Mouse (Mus musculus) stomach, embryonic 16.5 days (tissue): ENCODE data around the gene Fndc4. TPM values are rescaled to one million over a fixed set of nuclear protein-coding genes. Genes with fewer than 3 reads are reported as not detected.

ENCODE experiments used
- ATAC-seq: fragments of 200-750 bp; cut with Nextera tagmentation; 2 replicates; pipeline ENCODE4 v1.8.0; 2017; ENCODE audit warnings: moderate number of reproducible peaks, moderate TSS enrichment; ENCODE audit not compliant: insufficient read depth, low FRiP score
- H3K27ac ChIP-seq: fragments of 300-500 bp; sonication (generic); 2 replicates; pipeline ENCODE4 v1.5.1; 2014; ENCODE audit warnings: low read length
- H3K27me3 ChIP-seq: fragments of 300-500 bp; sonication (generic); 2 replicates; pipeline ENCODE4 v1.6.1; 2014; ENCODE audit warnings: low read length, control low read depth, mixed read lengths; ENCODE audit not compliant: control insufficient read depth, insufficient read depth
- H3K36me3 ChIP-seq: fragments of 300-500 bp; sonication (generic); 2 replicates; pipeline ENCODE4 v1.6.1; 2014; ENCODE audit warnings: low read length; ENCODE audit not compliant: control insufficient read depth, insufficient read depth
- H3K4me1 ChIP-seq: fragments of 300-500 bp; sonication (generic); 2 replicates; pipeline ENCODE4 v1.6.1; 2014; ENCODE audit warnings: low read length, control low read depth, mixed read lengths; ENCODE audit not compliant: control insufficient read depth, insufficient read depth
- H3K4me2 ChIP-seq: fragments of 300-500 bp; sonication (generic); 2 replicates; pipeline ENCODE4 v1.6.1; 2014; ENCODE audit warnings: low read depth, low read length, mixed read lengths
- H3K4me3 ChIP-seq: fragments of 300-500 bp; sonication (generic); replicated peaks from 2 replicates; pipeline ENCODE4 v1.5.1; 2014; ENCODE audit warnings: mild to moderate bottlenecking, low read length
- H3K9ac ChIP-seq: fragments of 300-500 bp; sonication (generic); 2 replicates; pipeline ENCODE4 v1.6.1; 2014; ENCODE audit warnings: low read length
- H3K9me3 ChIP-seq: fragments of 300-500 bp; sonication (generic); replicated peaks from 2 replicates; pipeline ENCODE4 v1.6.1; 2016; ENCODE audit warnings: low read length, control low read depth; ENCODE audit not compliant: control insufficient read depth
- WGBS: fragments of 180-500 bp; shearing (Covaris S2); extraction: QIAGEN DNeasy Blood & Tissue Kit; methylation state at CpG from one replicate; pipeline ENCODE4 v1.1.7; 2014; 5-methylcytosine and 5-hydroxymethylcytosine counted together
- polyA plus RNA-seq: library from polyadenylated mRNA; unstranded; fragments of >200 nt; fragmentation: Nextera tagmentation; extraction: Ambion mirVana; gene quantifications from 2 replicates; pipeline ENCODE4 v1.2.1, GENCODE M21; 2015

Gene Fndc4
- polyA plus RNA-seq, 1 experiment from 2014 or later: 23.7 TPM

GRCm38 (mm10) chr5:31297981-31298380 lies 2.1 kb upstream of the Fndc4 start:
- H3K9me3 ChIP-seq: no peaks in the 10 kb centered on the region
- 74% methylated on average over 3 of the region's 3 CpGs for WGBS
- H3K4me1 ChIP-seq: peaks cover 10% of the 10 kb centered on the region; the same call in 1 of the 2 replicates
- no peaks in the 10 kb centered on the region for H3K36me3 ChIP-seq
- no peaks in the 10 kb centered on the region for H3K27me3 ChIP-seq
- H3K4me3 ChIP-seq: no peak overlapping the region
- no peak overlapping the region for H3K4me2 ChIP-seq
- no peak overlapping the region for H3K27ac ChIP-seq
- no peak overlapping the region for H3K9ac ChIP-seq
- no peak for ATAC-seq

- peak within 1 kb of the TSS; percentile 96 for H3K4me2 ChIP-seq
- peak within 1 kb of the TSS; percentile 79; the same call in 1 of the 2 replicates for H3K4me3 ChIP-seq
- H3K9me3 ChIP-seq: no peaks in the 10 kb centered on the region
- H3K27ac ChIP-seq: no peak within 1 kb of the TSS
- H3K36me3 ChIP-seq: no peaks in the 10 kb centered on the region
- ATAC-seq: no peak
- WGBS: 58% methylated on average over 13 of the region's 13 CpGs
- no peak within 1 kb of the TSS for H3K9ac ChIP-seq
- H3K27me3 ChIP-seq: no peaks in the 10 kb centered on the region
- H3K4me1 ChIP-seq: peaks cover 10% of the 10 kb centered on the region; the same call in 1 of the 2 replicates
Observed at GRCm38 (mm10) chr5:31297047-31297757, 1.3 kb upstream of the Fndc4 start, which contains the start of gene Gckr. Gckr (plus strand) TSS chr5:31297443.

GRCm38 (mm10) chr5:31294964-31295605 lies 795 bp downstream of the Fndc4 start:
- Histone ChIP-seq H3K4me1 (peaks cover 13% of the 10 kb centered on the region; the same call in 1 of the 2 replicates), H3K36me3 (no peaks in the 10 kb centered on the region), H3K27ac (peak overlapping the region; percentile 19; the same call in 1 of the 2 replicates), H3K27me3 (no peaks in the 10 kb centered on the region), H3K9ac (peak overlapping the region; percentile 93), H3K9me3 (no peaks in the 10 kb centered on the region), H3K4me2 (peak overlapping the region; percentile 96), H3K4me3 (peak overlapping the region; percentile 79)
- 6% methylated on average over 29 of the region's 29 CpGs for WGBS
- ATAC-seq: no peak

GRCm38 (mm10) chr5:31291361-31291688 lies 4.6 kb downstream of the Fndc4 start:
- peak overlapping the region; percentile 68 for H3K4me3 ChIP-seq

GRCm38 (mm10) chr5:31290521-31291360 lies 5.1 kb downstream of the Fndc4 start, which contains the start of gene Ift172:
Ift172 (minus strand) TSS chr5:31291116.
- Histone ChIP-seq H3K4me3 (peak within 1 kb of the TSS; percentile 68), H3K4me1 (peaks cover 15% of the 10 kb centered on the region; the same call in 1 of the 2 replicates), H3K9ac (peak within 1 kb of the TSS; percentile 74), H3K4me2 (peak within 1 kb of the TSS; percentile 76), H3K9me3 (no peaks in the 10 kb centered on the region), H3K27ac (peak within 1 kb of the TSS; percentile 87), H3K27me3 (no peaks in the 10 kb centered on the region), H3K36me3 (no peaks in the 10 kb centered on the region)
- WGBS: 2% methylated on average over 45 of the region's 45 CpGs
- ATAC-seq: peak; percentile 97

More at GRCm38 (mm10) chr5:31291361-31291688, 4.6 kb downstream of the Fndc4 start:
- Histone ChIP-seq H3K4me2 (peak overlapping the region; percentile 76), H3K27me3 (no peaks in the 10 kb centered on the region), H3K27ac (peak overlapping the region; percentile 87), H3K4me1 (peaks cover 15% of the 10 kb centered on the region; the same call in 1 of the 2 replicates), H3K9ac (peak overlapping the region; percentile 74), H3K36me3 (no peaks in the 10 kb centered on the region), H3K9me3 (no peaks in the 10 kb centered on the region)
- ATAC-seq: no peak
- 3% methylated on average over 9 of the region's 9 CpGs for WGBS

GRCm38 (mm10) chr5:31289626-31290230 lies 6.2 kb downstream of the Fndc4 start:
- Histone ChIP-seq H3K27me3 (no peaks in the 10 kb centered on the region), H3K4me1 (peaks cover 9% of the 10 kb centered on the region; the same call in 1 of the 2 replicates), H3K27ac (no peak overlapping the region), H3K36me3 (no peaks in the 10 kb centered on the region), H3K9me3 (no peaks in the 10 kb centered on the region), H3K9ac (peak overlapping the region; percentile 70; the same call in 1 of the 2 replicates), H3K4me3 (peak overlapping the region; percentile 68), H3K4me2 (peak overlapping the region; percentile 76)
- no peak for ATAC-seq
- 79% methylated on average over 3 of the region's 3 CpGs for WGBS

- H3K4me2 ChIP-seq: no peak overlapping the region
- peaks cover 3% of the 10 kb centered on the region; the same call in 1 of the 2 replicates for H3K36me3 ChIP-seq
- H3K4me1 ChIP-seq: peaks cover 5% of the 10 kb centered on the region; the same call in 1 of the 2 replicates
- H3K9me3 ChIP-seq: no peaks in the 10 kb centered on the region
- H3K27me3 ChIP-seq: no peaks in the 10 kb centered on the region
- no peak overlapping the region for H3K9ac ChIP-seq
- ATAC-seq: no peak
- 80% methylated on average over 3 of the region's 3 CpGs for WGBS
- no peak overlapping the region for H3K27ac ChIP-seq
- H3K4me3 ChIP-seq: no peak overlapping the region
Observed at GRCm38 (mm10) chr5:31288655-31289054, 7.2 kb downstream of the Fndc4 start.

GRCm38 (mm10) chr5:31288225-31288624 lies 7.7 kb downstream of the Fndc4 start:
- Histone ChIP-seq H3K9me3 (no peaks in the 10 kb centered on the region), H3K4me1 (peaks cover 5% of the 10 kb centered on the region; the same call in 1 of the 2 replicates), H3K27ac (no peak overlapping the region), H3K27me3 (no peaks in the 10 kb centered on the region), H3K4me3 (no peak overlapping the region), H3K36me3 (peaks cover 6% of the 10 kb centered on the region; the same call in 1 of the 2 replicates), H3K4me2 (no peak overlapping the region), H3K9ac (no peak overlapping the region)
- no peak for ATAC-seq
- WGBS: 64% methylated on average over 4 of the region's 4 CpGs
